Mouse (Mus musculus) lung, adult 2 months (tissue): ENCODE data around the gene Mid1.
"Not testable (repeated sequence)": the region's sequence is repeated elsewhere in the genome, so short reads cannot be mapped to it uniquely, and the experiment has no call there.

ENCODE experiments used
- CTCF ChIP-seq: fragments of 200-500 bp; IDR thresholded peaks from 2 replicates; pipeline ENCODE4 v1.5.1; 2011; ENCODE audit warnings: mild to moderate bottlenecking, low read length, control low read depth; ENCODE audit not compliant: insufficient read depth
- POLR2A ChIP-seq: fragments of 200-500 bp; IDR thresholded peaks from 2 replicates; pipeline ENCODE4 v1.6.1; 2011; ENCODE audit warnings: low read depth, mild to moderate bottlenecking, control low read depth, low read length, borderline replicate concordance; ENCODE audit errors: extremely low read depth

GRCm38 (mm10) chrX:169992951-169993547, 308.1 kb downstream of the Mid1 start:
- TF ChIP-seq CTCF, POLR2A: not testable (repeated sequence)
